Mouse (Mus musculus) frontal cortex, postnatal 36 days (tissue): Measurements from ENCODE around the gene Ninj2.
"Not testable (repeated sequence)": the region's sequence is repeated elsewhere in the genome, so short reads cannot be mapped to it uniquely, and the experiment has no call there.

ENCODE experiments used
- DNase-seq, 2 experiments: peaks; one replicate each; pipeline ENCODE4 v3.0.0; 2022; ENCODE audit warnings: low spot score in 2 of 2

Gene Ninj2

DNA sequence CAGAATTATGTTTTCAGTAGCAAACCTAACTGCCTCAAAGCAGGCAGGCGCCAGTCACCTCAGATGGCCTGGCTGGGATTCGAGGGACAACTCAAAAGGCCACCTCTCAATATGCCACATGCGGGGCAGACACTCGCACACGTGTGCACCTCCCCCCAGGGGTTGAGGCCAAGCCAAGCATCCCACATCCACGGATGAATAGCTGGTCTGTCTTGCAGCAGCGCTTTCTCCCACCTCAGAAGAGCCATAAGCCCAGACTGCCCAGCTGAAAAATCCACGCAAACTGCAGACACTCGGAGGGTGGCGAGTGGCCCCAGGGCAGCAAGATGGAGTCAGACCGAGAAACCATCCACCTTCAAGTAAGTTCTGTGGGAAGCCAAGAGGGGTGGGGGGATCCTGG, at the start of gene Ninj2:
Gene Ninj2, plus strand, starts transcription at position 251 of the 400 bp plus-strand sequence.
- no peak for DNase-seq

DNA sequence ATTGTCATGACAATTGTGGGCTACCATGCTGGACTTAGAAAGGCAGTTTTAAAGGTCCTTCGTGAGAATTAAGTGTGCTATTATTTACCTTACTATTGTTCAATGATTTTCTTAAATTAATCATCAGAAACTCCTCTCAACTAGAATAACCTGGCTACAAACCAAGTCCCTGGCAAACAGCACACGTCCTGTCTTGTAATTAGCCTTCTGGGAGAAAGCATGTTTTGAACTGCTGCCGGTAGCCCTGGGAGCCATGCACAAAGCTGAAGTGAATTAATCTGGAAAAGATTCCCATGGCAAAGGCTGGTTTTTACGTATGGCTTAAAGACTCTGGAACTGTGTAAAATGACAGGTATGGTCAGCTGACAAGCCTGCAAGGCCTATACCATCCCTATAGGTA, 47.7 kb upstream of the Ninj2 start:
- no peak for DNase-seq

DNA sequence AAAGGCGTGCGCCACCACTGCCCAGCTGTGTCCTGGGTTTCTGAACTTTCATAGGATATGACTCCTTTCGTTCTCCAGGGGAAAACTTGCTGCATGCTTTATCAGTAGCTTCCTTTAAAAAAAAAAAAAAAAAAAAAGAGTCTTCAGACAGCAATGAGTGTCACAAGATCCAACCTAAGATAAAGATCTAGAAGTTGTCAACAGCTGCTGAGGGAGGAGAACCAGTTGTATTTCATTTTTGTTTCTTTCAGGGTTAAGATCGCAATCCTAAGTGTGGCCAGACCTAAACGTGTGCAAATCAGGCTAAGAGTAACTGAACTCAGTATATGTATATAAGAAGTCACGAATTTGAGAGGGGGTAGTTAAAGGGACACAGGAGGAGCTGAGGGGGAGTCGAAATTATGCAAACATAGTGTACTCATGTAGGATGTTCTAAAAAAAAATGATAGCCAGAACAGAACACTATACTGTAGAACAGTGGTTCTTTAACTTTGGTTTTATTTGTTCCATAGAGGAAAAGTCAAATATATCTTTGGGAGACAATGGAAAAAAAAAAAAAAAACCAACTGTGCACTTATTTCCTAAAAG, 45.4 kb upstream of the Ninj2 start:
- DNase-seq, result peak in 1 of 2 experiments; percentile 17

- DNase-seq, result no peak
Measured at GRCm38 (mm10) chr6:120054412-120054811, 38.7 kb upstream of the Ninj2 start.

- DNase-seq, result no peak
Measured at GRCm38 (mm10) chr6:120055666-120056540, 37.2 kb upstream of the Ninj2 start.

DNA sequence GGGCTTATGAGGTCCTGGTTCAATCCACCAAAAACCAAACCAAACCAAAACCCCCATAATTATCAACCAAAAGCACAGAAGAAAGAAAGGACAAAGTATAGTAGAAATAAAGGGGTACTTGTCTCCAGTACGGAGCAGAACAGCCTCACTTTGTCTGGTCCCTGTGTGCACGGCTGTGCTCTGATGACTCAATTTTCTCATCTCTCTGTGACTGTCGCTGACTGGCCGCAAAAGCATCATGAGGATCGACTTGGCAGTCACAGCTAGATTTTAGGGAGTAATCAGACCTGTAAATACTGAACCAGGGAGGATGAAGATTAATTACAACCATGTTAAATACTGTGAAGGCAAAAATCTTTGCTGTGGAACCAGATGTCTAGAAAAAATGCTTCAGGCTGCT, 30.2 kb upstream of the Ninj2 start:
- DNase-seq, result peak in 1 of 2 experiments; percentile 6

- no peak for DNase-seq
Measured at GRCm38 (mm10) chr6:120064627-120065026, 28.5 kb upstream of the Ninj2 start.

- DNase-seq, result no peak
Measured at GRCm38 (mm10) chr6:120065552-120066177, 27.5 kb upstream of the Ninj2 start.

- DNase-seq, result no peak
Measured at GRCm38 (mm10) chr6:120069546-120069945, 23.6 kb upstream of the Ninj2 start.

DNA sequence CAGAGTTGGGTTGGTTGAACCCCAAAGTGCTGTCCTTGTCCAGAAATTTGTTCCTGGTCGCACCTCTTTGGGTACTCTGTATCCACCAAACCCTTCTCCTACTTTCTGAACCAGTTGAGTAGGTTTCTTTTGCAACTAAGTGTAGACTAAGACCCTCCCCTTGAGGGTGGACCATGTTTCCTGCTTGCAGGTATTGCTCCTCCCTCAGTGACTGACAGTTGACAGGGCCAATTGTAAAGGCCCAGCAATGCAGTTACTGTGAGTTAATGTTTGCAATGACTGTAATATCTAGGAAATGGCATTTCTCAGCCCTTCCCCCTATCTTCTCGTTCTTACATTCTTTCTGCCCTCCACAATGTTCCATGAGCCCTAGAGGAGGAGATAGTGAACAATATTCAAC, 20.5 kb upstream of the Ninj2 start:
- DNase-seq, result no peak

DNA sequence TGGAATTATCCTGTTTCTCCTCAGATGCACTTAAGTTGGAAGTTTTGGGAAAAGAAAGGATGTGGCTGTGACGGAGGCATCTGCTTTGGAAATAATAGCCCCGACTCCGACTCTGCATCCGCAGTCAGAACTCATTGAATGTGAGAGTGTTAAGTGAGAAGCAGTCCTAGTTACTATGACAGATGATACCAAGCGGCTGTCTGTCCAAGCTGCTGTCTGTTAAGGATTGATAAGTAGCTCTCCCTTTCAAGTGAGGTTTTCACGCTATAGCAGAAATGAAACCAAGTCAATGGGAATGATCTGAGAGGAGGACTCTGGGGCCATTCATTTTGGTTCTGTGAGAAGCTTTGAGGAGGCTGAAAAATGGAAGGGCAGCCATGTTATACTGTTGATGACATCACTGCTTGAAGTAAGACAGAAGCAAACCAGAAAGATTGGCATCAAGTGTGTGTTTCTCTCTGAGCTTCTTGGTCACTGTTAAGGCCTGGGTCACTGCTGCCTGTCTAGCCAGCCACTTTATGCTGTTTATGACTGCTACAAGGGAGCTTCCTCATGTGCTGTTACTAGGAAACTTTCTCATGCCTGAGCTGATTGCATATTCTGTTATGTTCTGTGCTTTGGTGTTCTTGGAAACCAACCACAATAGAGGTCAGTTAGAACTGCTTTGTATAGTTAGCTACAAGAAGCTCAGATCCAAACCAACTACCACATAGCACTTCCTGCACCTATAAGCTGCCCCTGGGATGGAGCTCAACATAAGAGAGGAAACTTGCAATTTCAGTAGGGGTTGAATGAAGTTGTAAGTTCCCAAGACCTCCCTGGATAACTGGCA, 16.3 kb upstream of the Ninj2 start:
- no peak for DNase-seq

DNA sequence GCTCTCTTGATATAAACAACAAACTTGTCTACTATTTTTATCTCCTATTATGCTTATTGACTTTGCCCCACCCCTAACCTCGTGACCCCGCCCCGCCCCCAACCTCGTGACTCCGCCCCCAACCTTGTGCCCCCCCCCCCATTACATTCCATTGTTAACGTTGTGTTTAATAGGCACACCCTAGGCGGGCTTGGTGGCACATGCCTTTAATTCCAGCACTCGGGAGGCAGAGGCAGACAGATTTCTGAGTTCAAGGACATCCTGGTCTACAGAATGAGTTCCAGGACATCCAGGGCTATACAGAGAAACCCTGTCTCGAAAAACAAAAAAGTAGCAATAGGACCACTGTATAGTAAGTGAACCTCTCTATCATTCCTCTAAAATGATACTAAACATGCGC, 13.6 kb upstream of the Ninj2 start:
- DNase-seq, result no peak

GRCm38 (mm10) chr6:120081516-120081915, 11.6 kb upstream of the Ninj2 start:
- no peak for DNase-seq

DNA sequence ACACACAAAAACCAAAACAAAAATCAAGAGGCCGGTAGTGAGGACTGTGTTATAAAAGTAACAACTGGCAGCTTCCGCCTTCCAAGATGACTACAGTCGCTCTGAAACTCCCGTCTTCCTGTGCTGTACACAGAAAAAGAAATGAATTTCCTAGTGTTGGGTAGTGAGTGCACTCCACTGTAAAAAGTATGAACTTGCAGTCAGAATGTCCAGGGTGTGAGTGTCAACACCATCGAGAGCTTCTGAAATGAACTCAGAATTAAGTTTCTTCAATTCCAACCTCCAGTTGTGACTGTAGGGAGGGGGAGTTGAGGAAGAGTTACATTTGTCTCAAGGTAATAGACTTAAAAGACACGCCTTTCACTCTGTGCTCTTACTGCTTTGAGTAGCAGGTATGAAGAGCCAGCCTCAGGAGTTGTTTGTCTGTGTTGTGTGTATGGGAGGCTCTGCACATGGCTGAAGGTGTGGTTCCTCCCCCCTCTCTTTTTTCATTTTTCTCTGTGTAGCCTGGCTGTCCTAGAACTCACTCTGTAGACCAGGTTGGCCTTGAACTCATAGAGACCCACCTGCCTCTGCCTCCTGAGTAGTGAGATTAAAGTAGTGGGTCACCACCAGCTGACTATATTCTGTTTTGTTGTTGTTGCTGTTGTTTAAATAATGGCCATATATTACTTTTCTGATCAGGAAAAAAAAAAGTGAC, 10.7 kb upstream of the Ninj2 start:
- no peak for DNase-seq

DNA sequence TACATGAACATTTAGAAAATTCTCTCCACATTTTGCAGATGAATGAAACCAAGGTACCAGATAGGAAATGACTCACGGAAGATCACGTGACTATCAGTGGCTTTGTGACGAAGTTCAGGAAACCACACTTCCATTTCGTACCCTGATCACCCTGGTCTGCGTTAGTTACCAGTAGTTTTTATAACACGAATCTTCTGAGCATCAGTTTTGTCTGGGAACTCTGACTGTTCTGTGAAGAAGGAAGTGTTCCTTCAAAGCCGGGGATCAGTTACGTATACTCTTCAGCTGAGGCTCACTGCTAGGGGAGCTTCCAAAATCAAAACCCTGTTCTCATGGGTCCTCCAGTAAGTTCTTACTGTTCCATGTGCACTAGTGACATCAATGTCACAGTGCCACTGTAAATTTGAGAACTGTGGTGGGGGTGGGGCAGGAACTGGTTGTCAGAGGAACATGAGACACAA, 10.2 kb upstream of the Ninj2 start:
- DNase-seq, result no peak

- no peak for DNase-seq
Measured at GRCm38 (mm10) chr6:120083442-120083841, 9.7 kb upstream of the Ninj2 start.

DNA sequence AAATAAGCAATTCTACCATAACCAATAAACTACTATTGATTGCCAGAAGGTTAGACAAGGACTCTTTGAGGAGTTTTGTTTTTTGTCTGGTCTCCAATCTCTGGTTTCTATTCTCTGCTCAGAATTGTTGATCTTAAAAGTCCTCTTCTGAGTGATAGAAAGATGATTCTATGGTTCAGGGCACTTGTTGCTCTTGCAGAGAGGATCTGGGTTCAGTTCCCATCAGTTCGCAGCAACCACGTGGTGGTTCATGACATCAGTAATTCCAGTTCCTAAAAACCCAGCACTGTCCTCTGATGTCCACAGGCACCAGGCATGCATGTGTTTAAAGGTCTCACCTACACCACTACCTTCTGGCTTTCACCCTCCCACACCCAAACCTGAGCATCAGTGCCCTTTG, 8.2 kb upstream of the Ninj2 start:
- no peak for DNase-seq

GRCm38 (mm10) chr6:120085832-120086231, 7.3 kb upstream of the Ninj2 start:
- no peak for DNase-seq

DNA sequence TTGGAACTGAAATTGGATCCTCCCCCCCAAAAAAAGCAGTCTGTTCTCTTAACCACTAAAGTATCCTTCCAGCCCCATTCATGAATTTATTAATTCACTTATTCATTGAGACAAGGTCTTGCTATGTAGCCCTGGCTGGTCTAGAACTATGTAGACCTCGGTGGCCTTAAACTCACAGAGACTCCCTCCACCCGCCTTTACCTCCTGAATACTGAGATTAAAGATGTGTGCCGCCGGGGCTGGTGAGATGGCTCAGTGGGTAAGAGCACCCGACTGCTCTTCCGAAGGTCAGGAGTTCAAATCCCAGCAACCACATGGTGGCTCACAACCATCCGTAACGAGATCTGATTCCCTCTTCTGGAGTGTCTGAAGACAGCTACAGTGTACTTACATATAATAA, 6.1 kb upstream of the Ninj2 start:
- not testable (repeated sequence) for DNase-seq

DNA sequence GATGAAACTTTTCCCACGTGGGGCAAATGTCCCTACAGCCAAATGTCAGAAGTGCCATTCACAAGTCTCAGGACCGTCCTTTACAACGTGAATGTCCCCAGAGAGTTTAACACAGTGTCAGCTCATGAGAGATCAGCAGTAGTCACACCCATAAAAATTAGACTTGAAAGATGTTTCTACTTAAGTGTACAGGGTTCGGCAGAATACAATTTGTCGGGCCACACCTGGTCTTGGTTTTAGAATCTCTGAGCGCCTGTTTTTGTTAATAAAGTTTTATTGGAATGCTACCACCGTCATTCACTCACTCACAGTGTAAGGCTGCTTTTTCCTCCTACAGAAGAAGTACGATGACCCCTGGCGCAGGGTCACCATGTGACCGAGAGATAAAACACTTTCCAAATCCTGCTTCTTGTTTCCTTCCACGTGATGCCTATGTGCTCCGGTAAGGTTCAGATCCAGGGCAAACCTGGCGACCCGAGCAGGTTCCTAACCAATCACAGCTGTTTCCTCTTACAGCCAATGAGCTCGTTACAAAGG, 2.4 kb upstream of the Ninj2 start:
- no peak for DNase-seq

- no peak for DNase-seq
Measured at GRCm38 (mm10) chr6:120091956-120092355, 1.2 kb upstream of the Ninj2 start.
